Mouse (Mus musculus): ENCODE measurements at regions not wholly inside any gene's neighbourhood (a gene's known extent, or its start where the extent isn't known, plus 50 kb on each side); places are given as distances from the start of the nearest gene placed in this dataset.

DNA sequence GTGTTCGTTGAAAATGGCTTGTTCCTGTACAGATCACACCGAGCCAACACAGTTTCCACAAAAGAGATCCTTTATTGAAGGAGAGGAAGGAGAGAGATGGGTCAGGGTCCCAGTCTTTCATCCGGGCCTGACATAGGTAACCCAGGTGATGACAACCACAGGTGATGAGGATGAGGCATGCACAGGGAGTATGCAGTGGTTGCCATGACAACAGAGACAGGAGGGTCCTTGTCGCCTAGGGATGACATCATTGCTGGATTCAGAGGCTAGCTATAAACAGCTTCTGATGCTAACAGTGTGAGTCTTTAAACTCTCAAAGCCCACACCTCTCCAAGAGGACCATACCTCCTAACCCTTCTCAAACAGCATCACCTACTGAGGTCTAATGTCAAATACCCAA, 327.0 kb upstream of the Prox1 start:
- H3K36me3 ChIP-seq, result no peaks in the 10 kb centered on the region
- no peak overlapping the region for H3K4me3 ChIP-seq (replicated peaks)
- H3K9me3 ChIP-seq (replicated peaks), result no peaks in the 10 kb centered on the region
- H3K9ac ChIP-seq, result no peak overlapping the region
- no peak for ATAC-seq (replicated peaks; ENCODE audit: low FRiP score)
- H3K4me1 ChIP-seq, result no peaks in the 10 kb centered on the region
- H3K4me2 ChIP-seq, result no peak overlapping the region
- no peak overlapping the region for H3K27ac ChIP-seq
- WGBS, result 86% methylated on average over 4 of the region's 4 CpGs
- H3K27me3 ChIP-seq, result peaks cover 30% of the 10 kb centered on the region

GRCm38 (mm10) chr1:190495741-190496520, 325.4 kb upstream of the Prox1 start:
- no peak for ATAC-seq (replicated peaks; ENCODE audit: low FRiP score)
- Histone ChIP-seq H3K4me3 (replicated peaks) (no peak overlapping the region), H3K4me2 (no peak overlapping the region), H3K27me3 (peaks cover 30% of the 10 kb centered on the region), H3K9ac (no peak overlapping the region), H3K4me1 (no peaks in the 10 kb centered on the region), H3K27ac (no peak overlapping the region), H3K36me3 (no peaks in the 10 kb centered on the region), H3K9me3 (replicated peaks) (0 out of 2 replicates have a peak, but pooled peaks cover 2% of the 10 kb centered on the region)
- 57% methylated on average over 10 of the region's 10 CpGs for WGBS

DNA sequence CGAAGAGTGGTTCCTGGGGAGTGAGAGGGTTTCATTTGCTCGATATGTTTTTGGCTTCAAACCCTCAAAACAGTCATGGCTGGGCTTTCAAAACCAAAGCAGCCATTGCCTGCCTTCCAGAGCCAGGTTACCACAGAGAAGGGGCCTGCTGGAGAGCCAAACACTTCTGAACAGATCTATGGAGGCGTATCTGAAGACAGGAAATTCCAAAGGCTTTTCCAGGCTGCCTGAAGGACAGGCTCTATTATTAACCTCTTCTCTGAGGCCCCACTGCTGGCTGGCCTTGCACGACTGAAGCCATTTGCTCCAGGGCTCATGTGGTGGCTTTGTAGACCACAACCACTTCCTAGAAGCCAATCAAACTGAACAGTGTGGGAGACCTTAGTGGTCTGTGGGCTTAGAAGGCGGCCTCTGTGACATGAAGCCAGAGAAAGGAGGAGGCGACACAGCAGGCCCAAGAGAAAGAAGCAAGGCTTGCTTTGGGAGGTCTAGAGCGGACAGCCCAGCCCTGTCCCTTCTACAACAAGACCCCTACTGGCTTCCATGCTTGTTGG, 316.1 kb upstream of the Prox1 start:
- H3K27me3 ChIP-seq, result 0 out of 2 replicates have a peak, but pooled peaks cover 4% of the 10 kb centered on the region
- H3K4me3 ChIP-seq (replicated peaks), result no peak overlapping the region
- H3K4me2 ChIP-seq, result no peak overlapping the region
- H3K36me3 ChIP-seq, result no peaks in the 10 kb centered on the region
- H3K9ac ChIP-seq, result no peak overlapping the region
- ATAC-seq (replicated peaks; ENCODE audit: low FRiP score), result no peak
- H3K9me3 ChIP-seq (replicated peaks), result no peaks in the 10 kb centered on the region
- H3K4me1 ChIP-seq, result 0 out of 2 replicates have a peak, but pooled peaks cover 13% of the 10 kb centered on the region
- WGBS, result 60% methylated on average over 7 of the region's 7 CpGs
- no peak overlapping the region for H3K27ac ChIP-seq

- no peaks in the 10 kb centered on the region for H3K36me3 ChIP-seq
- WGBS, result 82% methylated on average over 13 of the region's 13 CpGs
- H3K9me3 ChIP-seq (replicated peaks), result no peaks in the 10 kb centered on the region; the same call in 1 of the 2 replicates
- no peak overlapping the region for H3K27ac ChIP-seq
- no peak overlapping the region for H3K4me2 ChIP-seq
- 0 out of 2 replicates have a peak, but pooled peaks cover 4% of the 10 kb centered on the region for H3K27me3 ChIP-seq
- no peak overlapping the region for H3K4me3 ChIP-seq (replicated peaks)
- ATAC-seq (replicated peaks; ENCODE audit: low FRiP score), result no peak
- 0 out of 2 replicates have a peak, but pooled peaks cover 7% of the 10 kb centered on the region for H3K4me1 ChIP-seq
- H3K9ac ChIP-seq, result no peak overlapping the region
Measured at GRCm38 (mm10) chr1:190483366-190483765, 312.9 kb upstream of the Prox1 start.

DNA sequence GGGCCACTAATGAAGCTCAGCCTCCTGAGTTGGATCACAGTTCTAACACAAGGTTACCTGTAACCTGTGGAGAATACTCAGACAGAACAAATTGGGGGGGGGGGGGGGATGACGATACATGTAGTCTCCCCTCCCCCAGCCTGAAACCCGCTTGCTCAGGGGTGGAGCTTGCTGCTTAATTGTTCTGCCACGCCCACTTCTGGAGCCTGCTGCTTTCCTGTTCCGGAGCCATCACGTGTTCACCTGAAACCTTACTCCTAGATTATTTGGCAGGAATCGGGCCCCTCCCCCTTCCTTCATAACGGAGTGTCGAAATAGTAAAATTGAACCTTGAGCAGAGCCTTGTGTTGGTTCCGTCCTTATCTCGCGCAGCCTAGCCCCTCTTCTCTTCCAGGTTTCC, 310.6 kb upstream of the Prox1 start:
- no peak overlapping the region for H3K4me3 ChIP-seq (replicated peaks)
- H3K4me2 ChIP-seq, result no peak overlapping the region
- no peaks in the 10 kb centered on the region for H3K27me3 ChIP-seq
- H3K36me3 ChIP-seq, result no peaks in the 10 kb centered on the region
- no peak overlapping the region for H3K9ac ChIP-seq
- ATAC-seq (replicated peaks; ENCODE audit: low FRiP score), result no peak
- no peaks in the 10 kb centered on the region for H3K4me1 ChIP-seq
- H3K9me3 ChIP-seq (replicated peaks), result no peaks in the 10 kb centered on the region; the same call in 1 of the 2 replicates
- no peak overlapping the region for H3K27ac ChIP-seq
- 68% methylated on average over 11 of the region's 11 CpGs for WGBS

GRCm38 (mm10) chr1:190480601-190481000, 310.1 kb upstream of the Prox1 start:
- no peak overlapping the region for H3K27ac ChIP-seq
- no peak overlapping the region for H3K4me2 ChIP-seq
- H3K9me3 ChIP-seq (replicated peaks), result no peaks in the 10 kb centered on the region; the same call in 1 of the 2 replicates
- no peaks in the 10 kb centered on the region for H3K27me3 ChIP-seq
- no peak for ATAC-seq (replicated peaks; ENCODE audit: low FRiP score)
- H3K36me3 ChIP-seq, result no peaks in the 10 kb centered on the region
- no peak overlapping the region for H3K9ac ChIP-seq
- 60% methylated on average over 9 of the region's 9 CpGs for WGBS
- no peak overlapping the region for H3K4me3 ChIP-seq (replicated peaks)
- H3K4me1 ChIP-seq, result no peaks in the 10 kb centered on the region

GRCm38 (mm10) chr1:190472761-190473160, 302.2 kb upstream of the Prox1 start:
- Histone ChIP-seq H3K4me2 (no peak overlapping the region), H3K9me3 (replicated peaks) (no peaks in the 10 kb centered on the region), H3K36me3 (no peaks in the 10 kb centered on the region), H3K9ac (no peak overlapping the region), H3K4me3 (replicated peaks) (no peak overlapping the region), H3K27me3 (no peaks in the 10 kb centered on the region), H3K4me1 (no peaks in the 10 kb centered on the region), H3K27ac (no peak overlapping the region)
- ATAC-seq (replicated peaks; ENCODE audit: low FRiP score), result no peak
- WGBS, result 83% methylated on average over 8 of the region's 8 CpGs

DNA sequence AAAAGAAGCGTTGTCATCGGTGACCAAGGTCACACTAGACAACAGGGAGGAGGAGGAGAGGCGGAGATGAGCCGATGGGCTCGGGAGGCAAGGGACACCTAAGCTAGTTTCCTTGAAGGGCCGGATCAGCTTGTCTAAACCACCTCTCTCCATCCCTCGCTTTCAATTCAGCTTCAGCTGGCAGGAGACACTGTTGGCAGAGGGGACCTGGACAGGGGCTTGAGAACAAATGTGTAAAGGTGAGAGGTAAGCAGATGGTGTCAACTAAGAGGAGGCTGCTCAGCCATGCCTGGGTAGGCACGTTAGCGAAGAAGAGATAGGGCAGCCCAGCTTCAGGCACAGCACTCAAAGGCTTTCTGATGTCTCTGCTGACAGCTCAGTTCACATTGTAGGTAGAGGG, 299.8 kb upstream of the Prox1 start:
- Histone ChIP-seq H3K27me3 (no peaks in the 10 kb centered on the region), H3K4me2 (no peak overlapping the region), H3K4me3 (replicated peaks) (no peak overlapping the region), H3K4me1 (no peaks in the 10 kb centered on the region), H3K9me3 (replicated peaks) (no peaks in the 10 kb centered on the region), H3K27ac (no peak overlapping the region), H3K9ac (no peak overlapping the region), H3K36me3 (no peaks in the 10 kb centered on the region)
- ATAC-seq (replicated peaks; ENCODE audit: low FRiP score), result no peak
- WGBS, result 73% methylated on average over 9 of the region's 9 CpGs

DNA sequence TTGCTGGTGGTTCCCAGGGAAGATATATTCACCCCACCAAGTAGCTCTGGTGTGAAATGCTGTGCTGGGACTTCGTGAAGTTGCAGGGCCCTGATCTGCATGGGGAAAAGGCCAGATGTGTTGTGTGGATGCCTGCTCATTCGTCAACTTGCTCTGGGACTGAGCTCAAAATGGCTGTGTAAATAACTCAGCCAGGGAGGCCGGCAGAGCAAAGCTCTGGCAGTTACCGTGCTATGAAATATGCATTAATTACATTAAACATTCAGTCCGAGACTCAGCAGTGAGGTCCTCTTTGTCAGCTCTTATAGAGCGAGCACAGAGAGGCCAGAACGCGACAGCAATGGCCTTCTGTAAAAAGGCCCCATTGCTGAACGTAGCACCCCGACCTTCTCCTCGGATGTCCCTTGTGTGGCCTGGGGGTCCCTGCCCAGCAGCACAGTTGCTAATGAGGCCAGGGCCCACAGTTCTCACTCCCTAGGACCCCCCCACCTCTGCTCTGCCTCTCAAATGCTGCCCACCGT, 287.1 kb upstream of the Prox1 start:
- Histone ChIP-seq H3K4me3 (replicated peaks) (no peak overlapping the region), H3K4me2 (no peak overlapping the region), H3K9ac (no peak overlapping the region), H3K4me1 (peaks cover 1% of the 10 kb centered on the region), H3K27ac (no peak overlapping the region), H3K9me3 (replicated peaks) (no peaks in the 10 kb centered on the region), H3K36me3 (no peaks in the 10 kb centered on the region), H3K27me3 (no peaks in the 10 kb centered on the region)
- WGBS, result 56% methylated on average over 12 of the region's 12 CpGs
- ATAC-seq (replicated peaks; ENCODE audit: low FRiP score), result no peak

GRCm38 (mm10) chr1:190453549-190453948, 283.0 kb upstream of the Prox1 start:
- Histone ChIP-seq H3K4me1 (peaks cover 9% of the 10 kb centered on the region), H3K9me3 (replicated peaks) (no peaks in the 10 kb centered on the region), H3K4me2 (no peak overlapping the region), H3K36me3 (no peaks in the 10 kb centered on the region), H3K9ac (no peak overlapping the region), H3K4me3 (replicated peaks) (no peak overlapping the region), H3K27me3 (no peaks in the 10 kb centered on the region), H3K27ac (no peak overlapping the region)
- no peak for ATAC-seq (replicated peaks; ENCODE audit: low FRiP score)
- 87% methylated on average over 10 of the region's 10 CpGs for WGBS

- H3K27ac ChIP-seq, result no peak overlapping the region
- H3K36me3 ChIP-seq, result no peaks in the 10 kb centered on the region
- no peak overlapping the region for H3K9ac ChIP-seq
- no peak overlapping the region for H3K4me2 ChIP-seq
- peaks cover 10% of the 10 kb centered on the region for H3K27me3 ChIP-seq
- H3K4me1 ChIP-seq, result peaks cover 9% of the 10 kb centered on the region
- no peaks in the 10 kb centered on the region for H3K9me3 ChIP-seq (replicated peaks)
- ATAC-seq (replicated peaks; ENCODE audit: low FRiP score), result no peak
- 37% methylated on average over 11 of the region's 11 CpGs for WGBS
- no peak overlapping the region for H3K4me3 ChIP-seq (replicated peaks)
Measured at GRCm38 (mm10) chr1:190452115-190452842, 281.8 kb upstream of the Prox1 start.

- peaks cover 13% of the 10 kb centered on the region for H3K4me1 ChIP-seq
- 22% methylated on average over 8 of the region's 8 CpGs for WGBS
- H3K27me3 ChIP-seq, result peaks cover 17% of the 10 kb centered on the region
- no peaks in the 10 kb centered on the region for H3K36me3 ChIP-seq
- no peak for ATAC-seq (replicated peaks; ENCODE audit: low FRiP score)
- no peak overlapping the region for H3K4me2 ChIP-seq
- H3K27ac ChIP-seq, result no peak overlapping the region
- no peaks in the 10 kb centered on the region for H3K9me3 ChIP-seq (replicated peaks)
- H3K9ac ChIP-seq, result no peak overlapping the region
- H3K4me3 ChIP-seq (replicated peaks), result no peak overlapping the region
Measured at GRCm38 (mm10) chr1:190448263-190448662, 277.7 kb upstream of the Prox1 start.
